Mouse (Mus musculus) myocyte (in vitro differentiated cells): ENCODE results near the gene Wipf2. TPM values are rescaled to one million over a fixed set of nuclear protein-coding genes. Genes with fewer than 3 reads are reported as not detected.

Experiments used
- H3K27me3 ChIP-seq: one replicate; pipeline ENCODE4 v1.6.1; 2011; ENCODE audit not compliant: control insufficient read depth, insufficient read depth, insufficient read length
- H3K36me3 ChIP-seq: one replicate; pipeline ENCODE4 v1.6.1; 2011; ENCODE audit not compliant: control insufficient read depth, insufficient read depth
- H3K4me2 ChIP-seq: one replicate; pipeline ENCODE4 v1.6.1; 2011; ENCODE audit warnings: low read depth, control low read depth
- H3K4me3 ChIP-seq: one replicate; pipeline ENCODE4 v1.5.1; 2011; ENCODE audit warnings: mild to moderate bottlenecking, control low read depth, moderate library complexity
- H3K79me2 ChIP-seq: one replicate; pipeline ENCODE4 v1.6.1; 2011; ENCODE audit not compliant: control insufficient read depth, insufficient read depth
- H3ac ChIP-seq: one replicate; pipeline ENCODE4 v1.6.1; 2011; ENCODE audit not compliant: control insufficient read depth, insufficient read length
- CEBPB ChIP-seq: IDR thresholded peaks from 2 replicates; pipeline ENCODE4 v1.6.1; 2011; ENCODE audit warnings: mild to moderate bottlenecking, moderate library complexity; ENCODE audit not compliant: poor library complexity, insufficient read depth, severe bottlenecking
- E2F4 ChIP-seq: IDR thresholded peaks from one replicate; pipeline ENCODE4 v1.6.1; 2011; ENCODE audit warnings: mild to moderate bottlenecking, control low read depth, moderate library complexity; ENCODE audit not compliant: insufficient read depth
- MAX ChIP-seq: IDR thresholded peaks from one replicate; pipeline ENCODE4 v1.6.1; 2011; ENCODE audit warnings: low read depth, mild to moderate bottlenecking, control low read depth
- MYOD1 ChIP-seq, 3 experiments: IDR thresholded peaks; one replicate each; pipeline ENCODE4 v1.6.1; 2011; ENCODE audit warnings: control low read depth in 2 of 3, low read depth in 2 of 3, mild to moderate bottlenecking in 2 of 3, moderate library complexity in 1 of 3; ENCODE audit not compliant: insufficient read length in 2 of 3, control insufficient read depth in 1 of 3
- MYOG ChIP-seq, 3 experiments: IDR thresholded peaks; one replicate each; pipeline ENCODE4 v1.6.1; 2011; ENCODE audit warnings: control low read depth in 2 of 3, low read depth in 2 of 3, mild to moderate bottlenecking in 2 of 3; ENCODE audit not compliant: insufficient read length in 2 of 3, control insufficient read depth in 1 of 3, insufficient read depth in 1 of 3
- POLR2A ChIP-seq: IDR thresholded peaks from one replicate; pipeline ENCODE4 v1.6.1; 2011; ENCODE audit warnings: low read depth, mild to moderate bottlenecking, control low read depth, moderate library complexity; ENCODE audit not compliant: insufficient read length
- POLR2AphosphoS2 ChIP-seq: IDR thresholded peaks from one replicate; pipeline ENCODE4 v1.6.1; 2011; ENCODE audit warnings: low read depth, control low read depth; ENCODE audit not compliant: insufficient read length
- REST ChIP-seq: IDR thresholded peaks from one replicate; pipeline ENCODE4 v1.6.1; 2011; ENCODE audit warnings: mild to moderate bottlenecking, control low read depth, moderate library complexity; ENCODE audit not compliant: insufficient read depth, insufficient read length
- SRF ChIP-seq: IDR thresholded peaks from one replicate; pipeline ENCODE4 v1.6.1; 2011; ENCODE audit warnings: low read depth; ENCODE audit not compliant: control insufficient read depth, insufficient read length
- TCF12 ChIP-seq: IDR thresholded peaks from one replicate; pipeline ENCODE4 v1.6.1; 2011; ENCODE audit warnings: mild to moderate bottlenecking, control low read depth; ENCODE audit not compliant: poor library complexity, insufficient read depth, severe bottlenecking
- TCF3 ChIP-seq: IDR thresholded peaks from one replicate; pipeline ENCODE4 v1.6.1; 2011; ENCODE audit warnings: low read depth, control low read depth; ENCODE audit not compliant: insufficient read length
- USF1 ChIP-seq: IDR thresholded peaks from one replicate; pipeline ENCODE4 v1.6.1; 2011; ENCODE audit warnings: low read depth, mild to moderate bottlenecking, control low read depth, moderate library complexity
- polyA plus RNA-seq: library from polyadenylated mRNA; unstranded; fragments of >200 nt; fragmentation: generic; extraction: Trizol; gene quantifications from one replicate; pipeline ENCODE4 v1.2.1, GENCODE M21; 2012; ENCODE audit warnings: missing spikeins

The Wipf2 gene
- polyA plus RNA-seq, 1 experiment = 5.3 TPM

GRCm38 (mm10) chr11:98927438-98928076, 64.1 kb downstream of the Wipf2 start, which contains the start of gene Rara:
Gene Rara, plus strand, starts transcription at chr11:98927818.
- no peaks in the 10 kb centered on the region for H3K79me2 ChIP-seq
- TF ChIP-seq CEBPB (no peak), POLR2AphosphoS2 (no peak), TCF12 (no peak), USF1 (no peak), MYOG (IDR thresholded peaks at IDR 0.05; ENCODE audit: control insufficient read depth in 1 of 3, insufficient read depth in 1 of 3, insufficient read length in 2 of 3, low read depth in 2 of 3) (no peak), E2F4 (no peak), REST (no peak), POLR2A (no peak), MAX (no peak), TCF3 (no peak), MYOD1 (IDR thresholded peaks at IDR 0.05; ENCODE audit: control insufficient read depth in 1 of 3, insufficient read length in 2 of 3, low read depth in 2 of 3) (no peak), SRF (no peak)
- H3K27me3 ChIP-seq = no peaks in the 10 kb centered on the region

GRCm38 (mm10) chr11:98928186-98928893, 64.9 kb downstream of the Wipf2 start:
- H3ac ChIP-seq = no peak overlapping the region
- no peak for TF ChIP-seq TCF3
- TF ChIP-seq POLR2AphosphoS2 = no peak
- no peak for TF ChIP-seq USF1
- no peak for TF ChIP-seq MAX
- no peak for TF ChIP-seq POLR2A
- TF ChIP-seq CEBPB = no peak
- no peak for TF ChIP-seq REST

More at GRCm38 (mm10) chr11:98927438-98928076, 64.1 kb downstream of the Wipf2 start, which contains the start of gene Rara:
- Histone ChIP-seq H3K36me3 (no peaks in the 10 kb centered on the region), H3K4me2 (no peak within 1 kb of the TSS), H3ac (no peak within 1 kb of the TSS), H3K4me3 (no peak within 1 kb of the TSS)

DNA sequence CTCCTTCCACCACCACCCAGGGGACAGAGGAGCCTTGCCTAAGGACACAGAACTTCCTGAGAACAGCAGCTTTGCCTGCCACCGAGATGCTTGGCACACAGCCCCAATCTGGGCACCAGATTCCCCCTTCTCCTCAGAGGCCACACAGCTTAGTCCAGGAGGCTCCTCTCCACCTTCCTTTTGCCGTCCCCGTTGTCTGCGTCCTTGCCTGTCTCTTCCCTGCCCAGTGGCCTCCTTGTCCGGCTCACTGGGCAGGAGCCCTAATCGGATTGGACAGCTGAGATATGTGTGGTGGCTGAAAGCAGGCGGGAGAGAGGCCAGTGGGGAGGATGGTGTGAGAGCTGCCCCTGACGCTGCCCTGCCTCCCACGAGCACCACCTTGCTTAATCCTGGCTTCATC, 66.1 kb downstream of the Wipf2 start:
- Histone ChIP-seq H3K27me3 (no peaks in the 10 kb centered on the region), H3ac (no peak overlapping the region), H3K79me2 (no peaks in the 10 kb centered on the region), H3K36me3 (no peaks in the 10 kb centered on the region), H3K4me3 (no peak overlapping the region), H3K4me2 (peak overlapping the region; percentile 92)
- TF ChIP-seq MAX (no peak), MYOG (IDR thresholded peaks at IDR 0.05; ENCODE audit: control insufficient read depth in 1 of 3, insufficient read depth in 1 of 3, insufficient read length in 2 of 3, low read depth in 2 of 3) (peak in 1 of 3 experiments; percentile 23), POLR2AphosphoS2 (peak; percentile 36), REST (no peak), SRF (no peak), TCF12 (no peak), USF1 (no peak), E2F4 (no peak), POLR2A (no peak), CEBPB (no peak), MYOD1 (IDR thresholded peaks at IDR 0.05; ENCODE audit: control insufficient read depth in 1 of 3, insufficient read length in 2 of 3, low read depth in 2 of 3) (peak in 1 of 3 experiments; percentile 47)

More at GRCm38 (mm10) chr11:98928186-98928893, 64.9 kb downstream of the Wipf2 start:
- Histone ChIP-seq H3K36me3 (no peaks in the 10 kb centered on the region), H3K79me2 (no peaks in the 10 kb centered on the region), H3K4me2 (no peak overlapping the region), H3K4me3 (no peak overlapping the region), H3K27me3 (no peaks in the 10 kb centered on the region)

DNA sequence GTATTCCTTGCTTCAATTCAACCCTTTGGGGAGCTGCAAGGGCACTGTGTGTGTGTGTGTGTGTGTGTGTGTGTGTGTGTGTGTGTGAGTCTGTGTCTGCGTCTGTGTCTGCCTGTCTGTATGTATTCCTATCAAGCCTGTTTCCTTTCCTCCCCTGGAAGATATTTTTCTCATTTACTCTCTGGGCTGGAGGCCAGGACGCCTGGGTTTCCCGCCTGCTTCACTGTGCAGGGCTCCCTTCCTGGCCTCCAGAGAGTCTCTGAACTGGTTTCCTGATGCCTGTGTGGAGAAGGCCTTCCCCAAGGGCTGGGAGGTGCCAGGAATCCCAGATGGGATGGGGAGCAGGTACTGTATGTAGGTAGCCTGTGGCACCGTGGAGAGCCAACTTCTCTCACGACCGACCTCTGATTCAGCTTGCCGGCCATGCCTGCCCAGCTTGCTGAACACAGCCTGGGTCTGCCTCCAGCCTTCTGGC, 66.7 kb downstream of the Wipf2 start:
- H3K4me3 ChIP-seq = no peak overlapping the region
- H3K4me2 ChIP-seq = peak overlapping the region; percentile 92
- TF ChIP-seq POLR2AphosphoS2 (no peak), TCF3 (no peak), MYOG (IDR thresholded peaks at IDR 0.05; ENCODE audit: control insufficient read depth in 1 of 3, insufficient read depth in 1 of 3, insufficient read length in 2 of 3, low read depth in 2 of 3) (no peak), POLR2A (no peak), MYOD1 (IDR thresholded peaks at IDR 0.05; ENCODE audit: control insufficient read depth in 1 of 3, insufficient read length in 2 of 3, low read depth in 2 of 3) (no peak), MAX (no peak), CEBPB (no peak), E2F4 (no peak), USF1 (no peak)
- no peaks in the 10 kb centered on the region for H3K79me2 ChIP-seq
- H3ac ChIP-seq = no peak overlapping the region
- H3K36me3 ChIP-seq = no peaks in the 10 kb centered on the region
- no peaks in the 10 kb centered on the region for H3K27me3 ChIP-seq
